Mouse (Mus musculus) hindlimb bud, embryonic 11.5 days (tissue): ENCODE data around the gene Babam2.

ENCODE experiments used
- DNase-seq: peaks from one replicate; pipeline ENCODE4 v3.0.0-alpha.2; 2012; ENCODE audit warnings: low read depth, low spot score; ENCODE audit errors: extremely low spot score

Babam2 gene

DNA sequence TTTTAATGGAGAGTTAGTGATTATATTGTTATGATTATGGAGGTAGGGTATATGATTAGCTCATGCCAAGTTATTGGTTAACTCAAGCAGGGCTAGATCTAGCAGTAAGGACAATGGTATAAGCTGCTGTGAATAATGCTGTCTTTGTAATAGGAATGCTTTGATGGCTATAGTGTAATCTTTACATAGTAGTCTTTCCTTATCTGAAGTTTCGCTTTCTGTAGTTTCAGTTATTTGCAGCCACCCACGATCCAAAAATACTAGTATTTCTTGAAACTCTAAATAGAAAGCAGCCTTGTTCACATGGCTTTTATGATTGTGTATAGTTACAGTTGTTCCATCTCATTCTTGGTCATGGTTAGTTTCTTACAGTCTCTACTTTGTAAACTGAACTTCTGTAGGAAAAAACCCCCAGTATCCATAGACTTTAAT, 15.8 kb downstream of the Babam2 start:
- DNase-seq = no peak

- DNase-seq = no peak
These were observed 16.4 kb downstream of the Babam2 start for GRCm38 (mm10) chr5:31713841-31714264.

DNA sequence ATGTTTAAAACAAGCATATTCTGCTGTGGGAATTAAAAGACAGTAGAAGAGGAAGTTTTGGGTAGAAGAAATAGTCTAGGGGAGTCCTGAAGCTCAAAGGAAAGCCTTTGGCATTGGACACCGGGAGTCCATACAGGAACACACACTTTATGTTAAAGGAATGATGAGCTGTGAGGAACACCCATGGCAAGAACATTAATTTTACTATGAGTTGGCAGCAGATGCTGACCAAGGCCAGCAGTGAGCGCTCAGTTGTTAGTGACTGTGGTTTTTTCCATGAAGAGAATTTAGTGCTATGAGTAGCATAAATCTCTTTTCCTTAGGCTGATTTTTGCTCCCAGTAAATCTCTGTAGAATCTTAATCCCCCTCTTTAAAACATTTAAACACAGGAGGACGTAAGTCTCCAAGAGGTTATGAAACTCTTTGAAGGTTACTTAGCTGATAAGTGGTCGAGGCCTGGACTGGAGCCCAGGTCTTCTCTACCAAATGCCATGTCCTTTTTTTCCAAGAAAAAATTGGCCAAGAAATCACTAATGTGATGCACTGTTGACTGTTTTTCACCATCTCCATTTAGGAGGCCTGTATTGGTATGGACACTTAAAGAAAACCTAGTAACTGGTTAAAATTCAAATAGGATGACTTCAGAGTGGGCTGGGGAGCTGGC, 18.1 kb downstream of the Babam2 start:
- DNase-seq = no peak

DNA sequence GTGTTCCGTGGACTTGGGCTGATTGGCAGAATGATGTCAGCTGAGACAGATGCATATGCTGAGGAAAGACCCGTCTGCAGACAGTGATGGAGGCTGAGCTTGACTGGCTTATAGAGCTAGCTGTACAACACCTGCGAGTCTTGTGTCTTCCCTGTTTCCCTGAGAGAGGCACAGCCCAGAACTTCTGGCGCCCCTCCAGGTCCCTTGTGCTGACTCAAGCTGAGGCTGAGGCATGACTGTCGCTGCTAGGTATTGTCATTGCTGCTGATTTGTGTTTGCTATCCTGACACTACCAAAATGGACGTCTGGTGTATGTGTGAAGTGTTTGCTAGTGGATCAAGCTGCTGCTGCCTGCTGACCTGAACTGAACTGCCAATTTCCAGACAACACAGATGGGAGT, 27.0 kb downstream of the Babam2 start:
- no peak for DNase-seq

GRCm38 (mm10) chr5:31725885-31726284, 28.4 kb downstream of the Babam2 start:
- no peak for DNase-seq

- DNase-seq = no peak
These were observed 30.0 kb downstream of the Babam2 start for GRCm38 (mm10) chr5:31727456-31727855.

DNA sequence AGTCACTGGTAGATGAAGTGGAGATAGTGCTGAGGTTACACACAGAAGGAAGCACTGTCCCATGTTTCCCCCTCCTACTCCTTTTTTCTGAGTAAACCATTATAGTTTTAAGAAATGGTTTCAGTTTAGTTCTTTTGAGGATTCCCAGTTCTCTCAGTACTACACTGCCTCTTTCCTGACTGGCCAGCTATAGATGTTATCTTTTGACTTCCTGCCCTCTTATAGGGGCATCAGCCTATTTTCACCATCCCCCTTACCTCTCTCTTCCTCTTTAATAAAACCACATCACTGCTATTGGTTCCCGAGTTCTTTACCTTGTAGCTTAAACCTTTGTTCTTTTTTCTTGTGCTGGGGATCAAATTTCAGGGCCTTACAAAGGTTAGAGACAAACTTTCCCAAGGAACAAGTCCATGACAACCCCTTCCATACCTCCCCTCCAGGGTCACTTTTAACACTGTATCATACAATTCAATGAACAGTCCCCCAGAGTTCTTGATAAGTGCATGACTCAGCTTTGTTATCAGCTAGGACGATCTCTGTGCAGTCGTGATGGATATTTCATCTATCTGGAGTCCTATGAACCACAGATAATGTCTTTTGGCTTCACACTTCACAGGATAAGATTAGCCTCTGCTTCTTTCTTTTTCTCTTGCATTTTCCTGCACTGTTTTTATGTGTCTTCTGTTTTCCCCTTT, 35.3 kb downstream of the Babam2 start:
- no peak for DNase-seq

DNA sequence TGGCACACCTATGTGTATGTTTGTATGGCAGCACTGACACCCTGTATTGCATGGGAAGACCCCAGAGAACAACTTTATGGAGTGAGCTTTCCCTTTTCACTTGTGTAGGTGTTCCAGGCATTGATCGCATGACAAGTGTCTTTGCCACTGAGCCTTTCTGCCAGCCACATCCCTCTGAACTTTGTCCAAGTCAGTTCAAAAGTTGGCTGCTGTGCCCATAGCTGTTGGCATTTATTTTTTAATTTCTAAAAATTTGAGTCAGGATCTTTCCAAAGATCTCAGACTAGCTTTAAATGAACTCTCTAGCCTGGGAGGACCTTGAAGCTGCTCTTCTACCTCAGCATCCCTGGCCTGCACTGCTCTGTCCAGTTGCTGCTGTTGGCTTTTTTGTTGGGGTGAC, 44.4 kb downstream of the Babam2 start:
- no peak for DNase-seq

GRCm38 (mm10) chr5:31742521-31743031, 45.1 kb downstream of the Babam2 start:
- DNase-seq = no peak

DNA sequence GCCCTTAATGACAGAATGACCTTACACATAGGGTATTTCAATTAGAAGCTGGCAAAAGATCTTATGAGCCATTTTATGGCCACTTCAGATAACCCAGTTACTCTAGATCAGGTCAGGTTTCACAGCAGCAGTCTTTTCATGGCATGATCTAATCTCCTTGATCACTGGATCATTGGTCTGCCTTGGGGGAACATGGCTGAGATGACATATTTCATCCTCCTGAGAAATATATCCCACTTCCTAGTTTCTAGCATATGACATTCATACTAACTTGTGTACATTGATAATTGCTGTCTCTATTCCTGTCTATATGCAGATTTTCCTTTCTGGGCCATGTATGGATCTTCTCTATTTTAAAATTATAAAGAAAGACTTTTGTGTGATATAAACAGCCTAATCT, 51.9 kb downstream of the Babam2 start:
- DNase-seq = no peak

- no peak for DNase-seq
These were observed 52.9 kb downstream of the Babam2 start for GRCm38 (mm10) chr5:31750231-31750925.

DNA sequence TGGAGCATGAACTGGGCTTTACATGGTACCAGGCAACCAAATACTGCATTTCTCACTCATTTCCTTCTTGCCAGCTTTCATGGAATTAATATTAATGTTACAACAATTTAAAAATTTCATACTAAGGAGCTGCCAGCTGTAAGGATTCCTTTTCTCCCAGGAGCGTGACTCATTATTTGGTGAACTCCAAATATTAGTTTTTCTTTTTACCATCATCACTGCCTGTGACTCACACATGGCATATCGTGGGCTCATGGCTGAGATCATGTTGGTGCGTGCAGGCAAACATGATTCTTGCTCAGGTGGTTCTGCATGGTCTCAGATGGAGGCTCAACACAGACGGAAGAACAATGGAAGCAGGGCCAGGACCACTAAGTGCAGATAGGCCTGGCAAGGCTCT, 53.5 kb downstream of the Babam2 start:
- DNase-seq = no peak

- DNase-seq = no peak
These were observed 57.1 kb downstream of the Babam2 start for GRCm38 (mm10) chr5:31754634-31755033.

GRCm38 (mm10) chr5:31755255-31755654, 57.8 kb downstream of the Babam2 start:
- DNase-seq = no peak

DNA sequence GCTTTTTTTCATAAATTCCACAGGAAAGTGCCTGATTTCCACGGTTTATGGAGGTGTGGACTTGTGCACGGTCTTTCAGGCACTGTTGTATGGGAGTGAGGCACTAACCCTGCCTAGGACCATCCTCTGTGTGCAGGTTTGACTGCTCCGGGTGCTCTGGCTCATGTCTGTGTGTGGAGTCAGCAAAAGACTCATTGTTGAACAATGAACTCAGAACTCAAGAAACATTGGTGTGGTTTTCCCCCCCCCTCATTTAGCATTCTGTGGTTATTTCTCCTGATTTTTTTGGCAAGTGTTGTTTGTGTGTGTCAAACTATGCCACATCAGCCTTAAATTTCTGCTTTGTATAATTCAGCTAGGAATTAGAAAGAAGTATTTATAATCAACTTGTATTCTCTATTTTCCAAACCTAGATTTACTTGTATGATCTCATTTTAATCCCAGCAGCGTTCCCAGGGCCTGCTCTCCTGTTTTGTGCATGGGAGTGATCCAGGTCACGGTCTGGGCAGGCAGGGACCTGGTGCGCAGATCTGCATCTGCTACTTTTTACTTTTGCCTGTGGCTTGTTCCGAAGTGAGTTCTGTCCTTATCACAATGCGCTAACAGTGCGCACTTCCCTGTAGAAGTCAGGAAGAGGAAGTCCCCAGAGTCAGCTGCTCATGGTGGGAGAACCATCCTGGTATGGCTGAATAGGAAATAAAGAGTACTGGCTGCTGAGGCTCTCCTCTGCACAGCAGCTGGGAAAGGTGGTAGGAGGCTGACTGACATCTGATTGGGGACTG, 61.0 kb downstream of the Babam2 start:
- DNase-seq = no peak

- no peak for DNase-seq
These were observed 64.4 kb downstream of the Babam2 start for GRCm38 (mm10) chr5:31761836-31762235.

DNA sequence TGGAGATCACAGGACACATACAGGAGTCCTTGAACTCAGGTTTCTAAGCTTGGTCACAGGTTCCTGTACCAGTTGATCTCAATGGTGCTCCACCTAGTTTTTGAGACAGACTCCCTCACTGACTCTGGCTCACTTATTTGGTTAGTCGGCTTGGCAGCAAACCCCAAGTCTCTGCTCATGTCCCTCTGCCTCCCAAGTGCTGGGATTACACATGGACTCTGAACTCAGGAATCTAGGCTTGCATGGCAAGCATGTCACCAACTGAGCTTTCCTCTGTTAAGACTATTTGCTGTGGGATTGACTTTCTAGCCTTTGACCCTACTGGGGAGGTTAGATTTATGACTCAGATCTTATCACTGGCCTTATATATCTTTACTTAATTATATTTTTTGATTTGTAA, 65.3 kb downstream of the Babam2 start:
- DNase-seq = no peak

DNA sequence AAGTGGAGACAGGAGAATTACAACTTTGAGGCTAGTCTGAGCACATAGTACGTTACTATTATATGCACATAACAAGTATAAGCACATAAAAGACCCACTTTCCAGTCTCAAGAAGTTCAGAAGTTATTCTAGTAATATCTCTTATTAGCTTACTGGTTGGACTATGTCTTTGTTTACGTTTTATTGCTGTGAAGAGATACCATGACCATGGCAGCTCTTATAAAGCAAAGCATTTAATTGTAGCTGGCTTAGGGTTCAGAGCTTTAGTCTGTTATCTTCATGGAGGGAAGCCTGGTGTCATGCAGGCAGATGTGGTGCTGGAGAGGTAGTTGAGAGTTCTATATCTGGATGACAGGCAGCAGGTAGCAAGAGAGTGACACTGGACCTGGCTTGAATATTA, 68.3 kb downstream of the Babam2 start:
- no peak for DNase-seq

DNA sequence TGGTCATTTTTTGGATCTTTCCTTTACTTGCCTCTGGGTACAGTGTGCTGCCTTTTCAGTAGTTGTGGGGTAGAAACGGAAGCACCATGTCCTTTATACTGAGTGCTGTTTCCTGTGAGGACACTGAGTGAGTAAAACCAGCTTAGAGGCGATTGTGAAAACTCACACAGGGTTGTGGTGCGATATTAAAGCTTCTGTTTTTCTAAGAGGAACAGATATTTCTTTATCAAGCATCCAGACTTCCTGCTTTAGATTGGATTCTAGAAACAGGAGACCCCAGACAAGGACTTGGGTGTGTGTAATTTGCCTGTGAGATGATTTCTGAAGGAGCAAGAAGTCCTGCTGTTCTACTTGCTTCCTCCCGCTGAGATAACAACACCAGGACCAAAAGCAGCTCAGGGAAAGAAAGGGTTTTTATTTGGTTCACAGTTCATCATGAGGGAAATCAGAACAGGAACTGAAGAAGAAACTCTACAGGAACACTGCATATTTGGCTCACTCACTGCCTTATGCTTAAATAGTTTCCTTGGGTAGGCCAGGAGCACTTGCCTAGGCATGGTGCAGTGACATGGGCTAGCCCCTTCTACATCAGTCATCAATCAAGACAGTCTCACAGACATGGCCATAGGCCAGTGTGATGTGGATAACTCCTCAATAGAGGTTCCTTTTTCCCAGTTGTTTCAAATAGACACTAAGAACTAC, 69.5 kb downstream of the Babam2 start:
- DNase-seq = no peak

DNA sequence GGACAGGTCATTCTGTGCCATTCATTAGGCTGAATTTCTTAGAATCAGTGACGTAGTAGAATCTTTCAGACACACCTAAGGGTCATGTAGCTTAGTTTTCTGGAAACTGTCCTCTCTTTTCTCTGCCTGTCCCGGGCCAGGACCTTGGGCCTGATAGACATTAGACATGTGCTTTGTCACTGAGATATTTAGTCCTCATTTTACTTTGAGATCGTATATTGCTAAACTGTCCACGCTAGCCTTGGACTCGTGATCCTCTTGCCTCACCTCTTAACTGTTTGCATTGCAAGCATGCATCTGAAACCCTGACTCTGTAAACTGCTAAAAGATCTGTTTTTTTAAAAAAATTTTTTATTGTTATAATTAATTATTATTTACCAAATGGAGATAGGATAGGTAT, 74.0 kb downstream of the Babam2 start:
- no peak for DNase-seq

DNA sequence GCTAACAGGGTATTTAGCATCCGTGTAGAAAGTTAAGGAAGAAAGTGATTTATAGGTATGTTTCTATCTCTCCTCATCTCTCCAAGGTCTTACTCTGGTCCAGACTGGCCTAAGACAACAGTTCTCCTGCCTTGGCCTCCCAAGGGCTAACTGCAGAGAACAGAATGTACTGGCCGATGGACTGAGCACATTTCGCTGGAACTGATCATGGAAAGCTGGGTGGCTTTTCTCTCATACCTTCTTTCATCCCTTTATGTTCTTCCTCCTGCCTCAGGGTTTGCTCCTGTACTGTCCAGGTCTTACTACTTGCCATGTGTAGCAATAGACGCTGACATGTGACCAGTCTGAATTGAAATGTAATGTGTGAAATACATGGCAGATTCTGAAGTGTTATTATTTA, 74.4 kb downstream of the Babam2 start:
- no peak for DNase-seq
